Mouse (Mus musculus): ENCODE results near the gene 1700030K09Rik. TPM values are rescaled to one million over a fixed set of nuclear protein-coding genes. Genes with fewer than 3 reads are reported as not detected.

Gene 1700030K09Rik
- 1 to 10 TPM; 3.0 to 5.2 (median 3.6) TPM for total RNA-seq (2022)

DNA sequence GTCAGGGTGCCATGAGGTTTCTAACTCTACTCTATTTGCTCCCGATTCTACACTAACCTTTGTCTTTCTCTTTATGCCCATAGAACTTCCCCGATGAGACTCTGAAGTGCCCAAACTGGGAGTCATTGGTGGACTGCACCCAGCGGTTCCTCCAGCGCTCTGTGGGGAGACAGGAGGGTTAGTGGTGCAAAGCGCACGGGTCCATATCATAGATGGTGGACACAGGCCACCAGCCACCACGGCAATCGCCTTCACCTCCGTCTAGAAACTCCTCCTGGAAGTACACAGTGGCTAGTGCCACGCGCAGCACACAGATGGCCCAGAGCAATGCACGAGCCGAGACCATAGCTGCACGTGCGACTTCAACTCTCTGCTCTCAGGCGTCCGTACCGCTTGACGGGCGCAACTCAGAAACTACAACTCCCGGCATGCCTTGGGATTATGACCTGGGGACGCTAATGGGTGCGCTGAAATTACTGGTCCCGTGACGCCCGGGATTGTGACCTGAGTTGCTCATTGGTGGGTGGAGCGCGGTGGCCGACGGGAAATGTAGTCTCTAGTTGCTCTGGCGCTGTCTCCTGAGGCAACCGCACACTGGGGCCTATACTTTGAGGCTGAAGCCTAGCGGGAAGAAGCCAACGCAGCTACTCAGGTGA lies at the start of gene 1700030K09Rik, which contains the start of gene Calr3:
1700030K09Rik (plus strand) TSS at position 543 of the 656 bp plus-strand sequence.
Calr3 (minus strand) TSS at position 533 of the 656 bp plus-strand sequence.
- DNase-seq (ENCODE audit: low spot score in 2 of 2), result peak; percentile 97 to 98

- DNase-seq (ENCODE audit: low spot score in 2 of 2), result no peak
Observed at GRCm38 (mm10) chr8:72401381-72401780, 42.3 kb upstream of the 1700030K09Rik start.

DNA sequence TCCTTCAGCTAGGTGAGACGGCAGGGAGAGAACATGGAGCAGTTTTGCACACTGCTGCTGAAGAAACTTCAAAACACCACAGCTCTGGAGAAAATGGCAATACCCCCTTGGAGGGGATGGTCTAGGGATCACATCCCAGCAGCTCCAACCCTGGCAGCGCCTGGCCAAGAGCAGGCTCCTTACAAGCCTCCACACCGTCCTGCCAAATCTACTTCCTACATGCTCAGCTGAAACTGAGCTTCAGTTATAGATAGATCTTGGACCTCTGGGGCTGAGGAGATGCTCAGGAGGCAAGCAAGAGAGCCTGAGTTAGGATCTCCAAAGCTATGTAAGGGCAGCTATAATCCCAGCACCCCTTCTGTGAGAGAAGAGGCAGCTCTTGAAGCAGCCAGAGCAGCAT lies 40.7 kb upstream of the 1700030K09Rik start:
- no peak for DNase-seq (ENCODE audit: low spot score in 2 of 2)

DNA sequence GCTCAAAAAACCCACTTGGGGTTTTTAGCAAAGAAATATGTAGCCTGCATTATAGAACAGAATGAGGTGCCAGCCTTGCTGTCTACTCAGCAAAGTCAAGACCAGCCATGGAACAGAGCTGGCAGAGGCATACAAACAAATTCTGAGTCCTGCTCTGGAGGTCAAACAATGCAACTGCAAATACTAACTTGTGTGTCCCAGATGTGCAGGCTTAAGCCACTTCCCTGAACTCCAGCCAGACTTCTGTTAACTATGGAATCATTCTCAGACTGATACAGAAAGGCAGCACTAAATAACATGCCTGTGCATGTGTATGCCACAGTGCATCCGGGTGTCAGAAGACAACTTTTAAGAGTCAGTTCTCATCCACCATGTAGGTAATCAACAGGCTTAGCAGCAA lies 35.8 kb upstream of the 1700030K09Rik start:
- DNase-seq (ENCODE audit: low spot score in 2 of 2), result no peak

DNA sequence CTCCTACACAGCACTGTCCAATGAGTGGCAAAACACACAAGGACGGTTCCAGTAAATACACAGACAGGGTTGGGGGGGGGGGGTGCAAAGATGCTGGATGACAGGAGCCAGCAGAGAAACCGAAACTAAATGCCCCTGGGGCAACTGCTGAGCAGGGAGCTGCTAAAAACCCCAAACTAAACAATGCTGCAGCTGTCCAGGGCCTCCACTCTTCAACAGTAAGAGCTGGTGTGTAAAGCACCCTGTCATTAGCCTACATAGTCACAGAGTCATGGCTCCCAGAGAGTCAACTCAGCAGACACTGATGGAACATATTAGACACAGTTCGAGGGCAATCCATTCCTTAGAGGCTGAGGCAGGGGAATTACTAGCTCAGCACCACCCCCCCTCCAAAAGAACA lies 34.2 kb upstream of the 1700030K09Rik start:
- no peak for DNase-seq (ENCODE audit: low spot score in 2 of 2)

DNA sequence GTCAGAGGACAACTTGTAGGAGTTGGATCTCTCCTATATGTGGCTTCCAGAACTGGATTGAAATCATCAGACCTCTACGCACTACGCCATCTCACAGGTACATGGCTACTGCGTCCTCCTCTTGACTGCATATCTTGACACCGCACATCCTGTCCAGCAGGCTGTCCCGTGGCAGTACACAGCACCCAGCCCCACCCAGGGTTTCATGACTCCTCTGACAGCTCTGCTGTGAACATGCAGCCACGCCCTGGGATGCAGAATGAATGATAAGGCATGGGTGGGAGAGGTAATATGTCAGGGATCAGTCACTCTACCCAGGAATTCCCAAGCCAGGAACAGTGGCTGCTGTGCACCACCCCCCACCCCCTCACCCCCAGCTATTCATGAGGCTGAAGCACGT lies 29.8 kb upstream of the 1700030K09Rik start:
- no peak for DNase-seq (ENCODE audit: low spot score in 2 of 2)

DNA sequence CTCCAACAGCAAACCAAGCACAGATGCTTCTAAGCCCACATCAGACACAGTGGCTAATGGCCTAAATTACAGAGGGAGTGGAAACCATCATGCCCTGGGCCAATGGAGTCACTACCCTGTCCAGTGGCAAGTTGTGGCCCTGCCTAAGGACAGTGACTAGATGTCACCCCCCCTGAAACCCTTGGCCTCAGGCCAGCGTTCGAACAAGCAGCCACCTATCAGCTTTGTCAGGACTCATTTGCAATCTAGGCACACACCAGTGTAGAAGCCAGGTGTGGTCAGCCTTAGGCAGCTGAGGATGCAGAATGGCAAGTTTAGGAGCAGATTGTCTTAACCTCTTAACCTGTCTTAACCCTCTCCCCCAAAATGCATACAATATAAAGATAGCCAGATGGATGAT lies 28.4 kb upstream of the 1700030K09Rik start:
- no peak for DNase-seq (ENCODE audit: low spot score in 2 of 2)

DNA sequence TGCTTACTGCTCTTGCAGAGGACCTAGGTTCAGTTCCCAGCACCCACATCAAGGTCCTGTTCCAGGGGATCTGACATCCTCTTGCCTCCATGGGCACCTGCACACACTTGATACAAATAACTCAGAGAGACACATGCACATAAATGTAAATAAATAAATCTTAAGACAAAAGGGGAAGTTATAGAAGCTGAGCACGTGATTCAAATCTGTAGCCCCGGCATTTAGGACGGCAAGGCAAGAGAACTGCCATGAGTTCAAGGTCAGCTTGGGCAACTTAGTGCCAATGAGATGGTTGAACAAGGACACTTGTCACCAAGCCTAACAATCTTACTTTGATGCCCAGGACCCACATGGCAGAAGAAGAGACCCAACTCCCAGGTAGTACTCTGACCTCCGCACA lies 25.6 kb upstream of the 1700030K09Rik start:
- DNase-seq (ENCODE audit: low spot score in 2 of 2), result no peak

DNA sequence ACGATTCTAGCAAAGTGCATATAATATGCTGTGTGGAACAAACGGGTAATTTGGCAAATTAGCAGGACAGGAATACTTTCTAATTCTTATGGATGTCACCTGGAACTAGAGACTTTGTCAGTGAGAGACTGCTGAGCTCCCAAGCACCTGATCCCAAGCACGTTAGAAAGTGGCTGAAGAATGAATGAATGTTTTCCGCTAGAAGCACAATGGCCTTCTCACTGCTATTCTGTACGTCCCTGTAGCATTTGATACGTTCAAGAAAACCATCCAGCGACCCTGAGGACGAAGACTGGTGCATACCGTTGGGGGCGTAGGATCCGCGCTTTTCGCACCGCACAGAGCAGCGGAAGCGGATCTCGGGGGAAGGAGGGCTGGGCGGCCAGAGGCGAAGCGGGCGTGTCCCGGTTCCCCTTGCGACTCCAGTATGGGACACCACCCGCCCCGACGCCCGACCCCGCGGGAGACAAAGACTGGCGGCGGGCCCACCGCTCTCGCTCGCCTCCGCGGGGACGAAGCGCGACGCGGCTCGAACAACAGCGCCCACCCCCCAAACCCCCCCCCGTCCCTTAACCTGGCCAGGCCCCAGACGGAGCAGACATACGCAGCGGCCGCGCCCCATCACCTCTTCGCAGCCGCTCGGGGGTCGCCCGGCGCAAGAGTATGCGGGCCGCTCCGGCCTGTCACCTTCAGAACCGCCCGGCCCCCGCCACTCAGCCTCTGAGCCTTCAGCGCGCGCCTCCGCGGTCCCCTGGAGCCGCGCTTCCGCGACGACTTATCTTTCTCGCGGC lies 22.9 kb upstream of the 1700030K09Rik start:
- DNase-seq (ENCODE audit: low spot score in 2 of 2), result peak in 1 of 2 experiments; percentile 21

DNA sequence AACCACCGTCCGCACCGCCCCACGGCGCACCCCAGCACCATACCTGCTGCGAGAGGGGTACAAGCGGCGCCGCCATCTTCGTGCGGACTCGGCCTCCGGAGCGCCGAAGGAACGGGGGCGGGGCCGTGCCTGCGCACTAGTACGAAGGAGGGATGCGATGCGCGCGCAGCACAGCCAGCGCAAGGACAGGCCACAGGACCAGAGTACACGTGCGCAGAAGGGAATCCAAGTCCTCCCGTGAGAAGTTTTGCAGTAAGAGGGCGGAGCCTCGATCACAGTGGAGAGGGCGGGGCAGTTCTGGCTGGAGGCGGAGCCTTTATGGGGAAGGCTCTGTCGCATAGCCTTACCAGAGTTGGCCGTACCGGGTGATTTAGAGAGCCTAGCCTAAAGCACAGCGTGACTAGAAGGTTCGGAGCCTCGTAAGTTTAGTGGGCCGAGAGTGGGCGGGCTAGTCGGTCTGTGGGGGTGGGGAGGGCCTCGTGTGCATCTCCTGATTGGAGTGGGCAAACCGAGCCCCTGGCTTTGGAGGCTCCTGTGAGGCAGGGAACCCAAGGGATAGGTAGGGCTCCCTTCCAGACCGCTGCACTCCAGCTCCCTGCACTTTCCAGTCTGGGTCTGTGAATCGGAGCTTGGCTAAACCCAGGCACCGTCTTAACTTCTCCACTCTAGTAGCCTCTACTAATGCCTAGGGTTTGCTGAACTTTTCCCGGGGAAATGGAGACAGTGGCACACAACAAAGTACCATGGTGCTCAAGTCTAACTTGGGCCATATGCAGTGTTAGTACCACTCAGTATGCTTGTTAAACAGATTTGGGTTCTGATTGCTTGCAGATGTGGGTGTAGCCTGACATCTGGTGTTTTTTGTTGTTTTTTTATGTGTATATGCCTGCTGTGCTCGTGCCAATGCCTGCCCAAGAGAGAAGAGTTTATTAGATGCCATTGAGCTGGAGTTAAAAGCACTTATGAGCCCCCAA lies 22.0 kb upstream of the 1700030K09Rik start, which contains the start of gene Eps15l1:
Eps15l1 (minus strand) TSS at position 99 of the 974 bp plus-strand sequence.
- DNase-seq (ENCODE audit: low spot score in 2 of 2), result peak; percentile 99

GRCm38 (mm10) chr8:72422926-72423325 lies 20.8 kb upstream of the 1700030K09Rik start:
- no peak for DNase-seq (ENCODE audit: low spot score in 2 of 2)

DNA sequence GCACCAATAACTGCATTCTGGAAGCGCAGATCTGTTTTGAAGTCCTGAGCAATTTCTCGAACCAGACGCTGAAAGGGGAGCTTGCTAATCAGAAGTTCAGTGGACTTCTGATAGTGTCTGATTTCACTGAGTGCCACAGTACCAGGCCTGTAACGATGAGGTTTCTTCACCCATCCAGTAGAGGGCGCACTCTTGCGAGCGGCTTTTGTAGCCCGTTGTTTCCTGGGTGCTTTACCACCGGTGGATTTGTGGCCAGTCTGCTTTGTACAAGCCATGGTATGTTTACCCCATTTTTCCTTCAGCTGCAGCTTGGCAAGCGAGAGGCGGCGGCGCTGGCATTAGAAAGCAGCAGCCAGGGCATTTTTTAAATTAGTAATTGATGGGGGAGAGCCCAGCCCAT lies 14.0 kb upstream of the 1700030K09Rik start:
- DNase-seq (ENCODE audit: low spot score in 2 of 2), result no peak

DNA sequence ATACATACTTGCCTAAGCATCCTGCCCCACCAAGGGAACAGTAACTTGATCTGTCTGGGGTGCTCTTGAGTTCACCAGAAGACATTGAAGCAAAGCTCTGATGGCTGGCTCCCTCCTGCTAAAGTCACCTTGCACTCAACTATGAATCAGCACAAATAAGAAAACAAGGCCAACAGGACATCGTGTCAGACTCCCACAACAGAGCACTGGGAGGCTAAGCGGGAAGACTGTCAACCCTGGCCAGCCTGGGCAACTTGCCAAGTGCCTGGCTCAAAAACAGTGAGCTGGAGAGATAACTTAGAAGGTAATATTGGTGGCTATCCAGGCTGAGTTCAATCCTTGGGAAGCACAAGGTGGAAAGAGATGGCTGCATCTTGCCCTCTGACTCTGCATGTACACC lies 8.7 kb upstream of the 1700030K09Rik start:
- DNase-seq (ENCODE audit: low spot score in 2 of 2), result peak in 1 of 2 experiments; percentile 41

DNA sequence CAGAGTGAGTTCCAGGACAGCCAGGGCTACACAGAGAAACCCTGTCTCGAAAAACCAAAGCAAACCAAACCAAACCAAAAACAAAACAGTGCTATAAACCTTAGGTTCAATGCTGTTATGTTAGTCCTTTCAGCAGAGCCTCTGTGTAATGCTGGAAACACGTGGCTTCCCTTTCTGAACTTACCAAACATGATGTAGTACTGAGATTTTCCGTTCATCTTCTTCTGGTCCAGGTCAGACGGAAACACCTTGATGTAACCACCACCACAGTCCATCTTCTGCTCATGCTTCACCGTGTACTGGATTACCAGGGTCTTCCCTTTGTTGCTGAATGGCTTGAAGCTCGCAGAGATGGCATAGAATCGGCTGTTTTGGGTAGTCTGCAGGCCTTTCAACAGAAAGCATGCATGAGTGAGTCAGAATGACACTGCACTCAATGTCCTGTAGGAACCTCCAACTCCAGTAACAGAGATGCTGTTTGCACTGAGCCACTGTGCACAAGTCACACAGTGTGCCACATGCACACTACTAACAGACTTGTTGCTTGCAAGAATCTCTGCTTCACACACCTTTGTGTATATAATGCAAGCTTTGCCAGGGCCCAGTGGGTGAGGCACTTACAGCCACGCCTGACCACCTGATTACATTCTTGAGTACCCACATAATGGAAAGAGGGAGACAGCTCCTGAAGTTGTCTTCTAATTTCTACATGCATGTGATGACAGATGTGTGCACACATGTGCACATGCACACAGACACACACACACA lies 5.2 kb upstream of the 1700030K09Rik start:
- no peak for DNase-seq (ENCODE audit: low spot score in 2 of 2)

DNA sequence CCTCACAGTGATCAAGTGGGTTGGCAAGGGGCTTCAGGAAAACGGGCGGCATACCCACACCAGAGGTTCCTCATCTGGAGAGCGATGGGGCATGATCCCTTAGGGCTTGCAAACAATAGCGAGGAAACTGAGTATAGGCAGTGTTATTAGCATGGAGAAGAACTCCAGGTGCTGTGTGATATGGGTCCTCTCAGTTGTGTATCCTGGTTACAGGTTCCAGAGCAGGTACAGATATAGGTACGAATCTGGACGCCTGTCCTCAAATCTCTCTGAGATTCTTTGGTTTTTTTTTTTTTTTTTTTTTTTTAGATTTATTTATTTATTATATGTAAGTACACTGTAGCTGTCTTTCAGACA lies 292 bp downstream of the 1700030K09Rik start:
- DNase-seq (ENCODE audit: low spot score in 2 of 2), result no peak

- no peak for DNase-seq (ENCODE audit: low spot score in 2 of 2)
Observed at GRCm38 (mm10) chr8:72445071-72445470, 1.4 kb downstream of the 1700030K09Rik start.

GRCm38 (mm10) chr8:72451516-72451915 lies 7.8 kb downstream of the 1700030K09Rik start:
- DNase-seq (ENCODE audit: low spot score in 2 of 2), result no peak

- DNase-seq (ENCODE audit: low spot score in 2 of 2), result no peak
Observed at GRCm38 (mm10) chr8:72453904-72454303, 10.2 kb downstream of the 1700030K09Rik start.

- DNase-seq (ENCODE audit: low spot score in 2 of 2), result no peak
Observed at GRCm38 (mm10) chr8:72455317-72455716, 11.6 kb downstream of the 1700030K09Rik start.

- no peak for DNase-seq (ENCODE audit: low spot score in 2 of 2)
Observed at GRCm38 (mm10) chr8:72457806-72458205, 14.1 kb downstream of the 1700030K09Rik start.

GRCm38 (mm10) chr8:72458457-72458856 lies 14.8 kb downstream of the 1700030K09Rik start:
- no peak for DNase-seq (ENCODE audit: low spot score in 2 of 2)
